Mouse (Mus musculus) heart, embryonic 14.5 days (tissue): Measurements from ENCODE around the gene Psme3. TPM values are rescaled to one million over a fixed set of nuclear protein-coding genes. Genes with fewer than 3 reads are reported as not detected.

ENCODE experiments used
- ATAC-seq: fragments of 200-750 bp; cut with Nextera tagmentation; 2 replicates; pipeline ENCODE4 v1.8.0; 2017; ENCODE audit warnings: low read depth, moderate TSS enrichment; ENCODE audit not compliant: insufficient number of reproducible peaks, insufficient read depth, low FRiP score
- H3K27ac ChIP-seq, 2 experiments: fragments of 200-500 bp in 1 of 2; fragments of 300-500 bp in 1 of 2; sonication (generic) in 1 of 2; replicated peaks in 1 of 2; 2 replicates each; pipeline ENCODE4 v1.5.1; 2012 to 2014; ENCODE audit warnings: low read depth in 2 of 2, low read length in 2 of 2, control low read depth in 1 of 2, mild to moderate bottlenecking in 1 of 2, mixed read lengths in 1 of 2; ENCODE audit not compliant: control insufficient read depth in 1 of 2, insufficient read depth in 1 of 2
- H3K27me3 ChIP-seq: fragments of 300-500 bp; sonication (generic); 2 replicates; pipeline ENCODE4 v1.6.1; 2014; ENCODE audit warnings: mild to moderate bottlenecking, low read length, control low read depth; ENCODE audit not compliant: control insufficient read depth, insufficient read depth
- H3K36me3 ChIP-seq: fragments of 300-500 bp; sonication (generic); 2 replicates; pipeline ENCODE4 v1.6.1; 2014; ENCODE audit warnings: mild to moderate bottlenecking, control low read depth, low read length, mixed read lengths; ENCODE audit not compliant: control insufficient read depth, insufficient read depth
- H3K4me1 ChIP-seq, 2 experiments: fragments of 200-500 bp in 1 of 2; fragments of 300-500 bp in 1 of 2; sonication (generic) in 1 of 2; 2 replicates each; pipeline ENCODE4 v1.6.1; 2012 to 2014; ENCODE audit warnings: low read length in 2 of 2, control low read depth in 1 of 2, mixed read lengths in 1 of 2; ENCODE audit not compliant: control insufficient read depth in 2 of 2, insufficient read depth in 2 of 2
- H3K4me2 ChIP-seq: fragments of 300-500 bp; sonication (generic); 2 replicates; pipeline ENCODE4 v1.6.1; 2014; ENCODE audit warnings: mild to moderate bottlenecking, low read length
- H3K4me3 ChIP-seq, 2 experiments: fragments of 200-500 bp in 1 of 2; fragments of 300-500 bp in 1 of 2; sonication (generic) in 1 of 2; 2 replicates each; pipeline ENCODE4 v1.5.1; 2012 to 2014; ENCODE audit warnings: low read length in 2 of 2, mild to moderate bottlenecking in 2 of 2, control low read depth in 1 of 2, low read depth in 1 of 2, moderate library complexity in 1 of 2; ENCODE audit not compliant: control insufficient read depth in 1 of 2, insufficient read depth in 1 of 2
- H3K9ac ChIP-seq: fragments of 300-500 bp; sonication (generic); 2 replicates; pipeline ENCODE4 v1.6.1; 2014; ENCODE audit warnings: mild to moderate bottlenecking, low read length
- H3K9me3 ChIP-seq: fragments of 300-500 bp; sonication (generic); 2 replicates; pipeline ENCODE4 v1.6.1; 2016; ENCODE audit warnings: low read length, control low read depth; ENCODE audit not compliant: control insufficient read depth
- whole genome bisulfite sequencing: fragments of 180-500 bp; shearing (Covaris S2); extraction: QIAGEN DNeasy Blood & Tissue Kit; methylation state at CpG from one replicate; pipeline ENCODE4 v1.1.7; 2014; 5-methylcytosine and 5-hydroxymethylcytosine counted together
- polyA plus RNA-seq: library from polyadenylated mRNA; unstranded; fragments of >200 nt; fragmentation: Nextera tagmentation; extraction: Ambion mirVana; gene quantifications from 2 replicates; pipeline ENCODE4 v1.2.1, GENCODE M21; 2014

The Psme3 gene
- polyA plus RNA-seq, 1 experiment from 2014 or later, result 66.5 TPM

- no peaks in the 10 kb centered on the region for H3K27me3 ChIP-seq
- peak within 1 kb of the TSS; percentile 70 to 80 for H3K4me3 ChIP-seq
- 6% methylated on average over 45 of the region's 45 CpGs for WGBS
- ATAC-seq, result peak; percentile 91
- peak within 1 kb of the TSS; percentile 47 to 77; a peak in 3 of 4 replicates for H3K27ac ChIP-seq
- H3K4me1 ChIP-seq, result peaks cover 13 to 22% of the 10 kb centered on the region in 2 experiments
- H3K4me2 ChIP-seq, result peak within 1 kb of the TSS; percentile 94
- peaks cover 12% of the 10 kb centered on the region; the same call in 1 of the 2 replicates for H3K36me3 ChIP-seq
- H3K9me3 ChIP-seq, result no peaks in the 10 kb centered on the region
- peak within 1 kb of the TSS; percentile 83 for H3K9ac ChIP-seq
These were observed 37.5 kb upstream of the Psme3 start, which contains the start of the genes Cntd1 and Coa3 for GRCm38 (mm10) chr11:101278223-101279192. Gene Cntd1 (plus strand): TSS chr11:101279012. Gene Coa3 (minus strand): TSS chr11:101279114.

GRCm38 (mm10) chr11:101279193-101279569 lies 36.8 kb upstream of the Psme3 start:
- Histone ChIP-seq H3K9ac (no peak overlapping the region), H3K36me3 (peaks cover 8% of the 10 kb centered on the region; the same call in 1 of the 2 replicates), H3K27me3 (no peaks in the 10 kb centered on the region), H3K4me2 (peak overlapping the region; percentile 94), H3K4me1 (peaks cover 13 to 22% of the 10 kb centered on the region in 2 experiments), H3K4me3 (peak overlapping the region; percentile 2 to 80; a peak in 2 of 4 replicates), H3K9me3 (no peaks in the 10 kb centered on the region), H3K27ac (no peak overlapping the region)
- no peak for ATAC-seq
- WGBS, result 57% methylated on average over 14 of the region's 14 CpGs

GRCm38 (mm10) chr11:101280837-101281236 lies 35.2 kb upstream of the Psme3 start:
- Histone ChIP-seq H3K36me3 (peaks cover 8% of the 10 kb centered on the region; the same call in 1 of the 2 replicates), H3K4me1 (peaks cover 13 to 22% of the 10 kb centered on the region in 2 experiments), H3K4me3 (no peak overlapping the region), H3K27ac (no peak overlapping the region), H3K27me3 (no peaks in the 10 kb centered on the region), H3K9me3 (no peaks in the 10 kb centered on the region), H3K4me2 (no peak overlapping the region), H3K9ac (no peak overlapping the region)
- no peak for ATAC-seq
- WGBS, result 48% methylated on average over 7 of the region's 7 CpGs

- no peak overlapping the region for H3K9ac ChIP-seq
- H3K4me2 ChIP-seq, result no peak overlapping the region
- no peak for ATAC-seq
- peaks cover 6 to 8% of the 10 kb centered on the region in 2 experiments for H3K4me1 ChIP-seq
- H3K27me3 ChIP-seq, result no peaks in the 10 kb centered on the region
- H3K4me3 ChIP-seq, result no peak overlapping the region
- no peak overlapping the region for H3K27ac ChIP-seq
- WGBS, result 31% methylated on average over 5 of the region's 5 CpGs
- no peaks in the 10 kb centered on the region for H3K9me3 ChIP-seq
- peaks cover 19% of the 10 kb centered on the region for H3K36me3 ChIP-seq
These were observed 33.1 kb upstream of the Psme3 start for GRCm38 (mm10) chr11:101282896-101283295.

GRCm38 (mm10) chr11:101283805-101284204 lies 32.2 kb upstream of the Psme3 start:
- Histone ChIP-seq H3K4me2 (no peak overlapping the region), H3K4me3 (no peak overlapping the region), H3K9me3 (no peaks in the 10 kb centered on the region), H3K36me3 (peaks cover 27% of the 10 kb centered on the region), H3K4me1 (peaks cover 2 to 4% of the 10 kb centered on the region in 2 experiments; a peak in 2 of 4 replicates), H3K27ac (no peak overlapping the region), H3K9ac (no peak overlapping the region), H3K27me3 (no peaks in the 10 kb centered on the region)
- WGBS, result 62% methylated on average over 4 of the region's 4 CpGs
- no peak for ATAC-seq

GRCm38 (mm10) chr11:101287306-101287705 lies 28.7 kb upstream of the Psme3 start:
- Histone ChIP-seq H3K9ac (no peak overlapping the region), H3K27me3 (no peaks in the 10 kb centered on the region), H3K4me2 (no peak overlapping the region), H3K36me3 (peaks cover 62% of the 10 kb centered on the region), H3K4me1 (no peaks in the 10 kb centered on the region), H3K9me3 (no peaks in the 10 kb centered on the region), H3K4me3 (no peak overlapping the region), H3K27ac (no peak overlapping the region)
- WGBS, result 81% methylated on average over 9 of the region's 9 CpGs
- no peak for ATAC-seq

GRCm38 (mm10) chr11:101291231-101291630 lies 24.8 kb upstream of the Psme3 start:
- Histone ChIP-seq H3K27me3 (no peaks in the 10 kb centered on the region), H3K9me3 (no peaks in the 10 kb centered on the region), H3K4me3 (no peak overlapping the region), H3K4me2 (no peak overlapping the region), H3K9ac (no peak overlapping the region), H3K4me1 (no peaks in the 10 kb centered on the region), H3K27ac (no peak overlapping the region), H3K36me3 (peaks cover 89% of the 10 kb centered on the region)
- ATAC-seq, result no peak
- WGBS, result 93% methylated on average over 8 of the region's 8 CpGs
